Mouse (Mus musculus) G1E-ER4 (cell line): Measurements from ENCODE around the gene Fam184b. TPM values are rescaled to one million over a fixed set of nuclear protein-coding genes. Genes with fewer than 3 reads are reported as not detected.

Experiments used
- GATA1 ChIP-seq: IDR thresholded peaks from one replicate; pipeline ENCODE4 v1.8.0; 2012; ENCODE audit warnings: low read length, inconsistent platforms
- polyA plus RNA-seq: library from polyadenylated mRNA; stranded (reverse); fragments of >175 nt; gene quantifications from 2 replicates; pipeline ENCODE4 v1.2.3, GENCODE M21; 2012

Gene Fam184b
- polyA plus RNA-seq, 1 experiment, result 0.01 TPM

- TF ChIP-seq GATA1, result no peak
Observed at GRCm38 (mm10) chr5:45534319-45535098, 104.9 kb downstream of the Fam184b start.

GRCm38 (mm10) chr5:45529696-45530095 lies 109.7 kb downstream of the Fam184b start:
- no peak for TF ChIP-seq GATA1

- no peak for TF ChIP-seq GATA1
Observed at GRCm38 (mm10) chr5:45526338-45526737, 113.1 kb downstream of the Fam184b start.

- no peak for TF ChIP-seq GATA1
Observed at GRCm38 (mm10) chr5:45525101-45525500, 114.3 kb downstream of the Fam184b start.

GRCm38 (mm10) chr5:45521601-45522000 lies 117.8 kb downstream of the Fam184b start:
- TF ChIP-seq GATA1, result no peak

- no peak for TF ChIP-seq GATA1
Observed at GRCm38 (mm10) chr5:45520809-45521110, 118.7 kb downstream of the Fam184b start.

GRCm38 (mm10) chr5:45519960-45520808 lies 119.2 kb downstream of the Fam184b start, which contains the start of gene Med28:
Med28 (plus strand) TSS chr5:45520229.
- TF ChIP-seq GATA1, result no peak

- TF ChIP-seq GATA1, result no peak
Observed at GRCm38 (mm10) chr5:45515151-45515743, 124.2 kb downstream of the Fam184b start.

GRCm38 (mm10) chr5:45514599-45514998 lies 124.8 kb downstream of the Fam184b start:
- TF ChIP-seq GATA1, result no peak

GRCm38 (mm10) chr5:45513511-45513910 lies 125.9 kb downstream of the Fam184b start:
- no peak for TF ChIP-seq GATA1

GRCm38 (mm10) chr5:45512908-45513307 lies 126.5 kb downstream of the Fam184b start:
- TF ChIP-seq GATA1, result no peak

- TF ChIP-seq GATA1, result no peak
Observed at GRCm38 (mm10) chr5:45510071-45510470, 129.3 kb downstream of the Fam184b start.

GRCm38 (mm10) chr5:45497564-45497963 lies 141.8 kb downstream of the Fam184b start:
- no peak for TF ChIP-seq GATA1

- no peak for TF ChIP-seq GATA1
Observed at GRCm38 (mm10) chr5:45496930-45497550, 142.4 kb downstream of the Fam184b start.

- no peak for TF ChIP-seq GATA1
Observed at GRCm38 (mm10) chr5:45496479-45496878, 142.9 kb downstream of the Fam184b start.

- no peak for TF ChIP-seq GATA1
Observed at GRCm38 (mm10) chr5:45496042-45496441, 143.4 kb downstream of the Fam184b start.
